Mouse (Mus musculus) hindlimb bud, embryonic 11.5 days (tissue): ENCODE data around the gene Chmp2b.

Source experiments
- DNase-seq: peaks from one replicate; pipeline ENCODE4 v3.0.0-alpha.2; 2012; ENCODE audit warnings: low read depth, low spot score; ENCODE audit errors: extremely low spot score

Gene Chmp2b

DNA sequence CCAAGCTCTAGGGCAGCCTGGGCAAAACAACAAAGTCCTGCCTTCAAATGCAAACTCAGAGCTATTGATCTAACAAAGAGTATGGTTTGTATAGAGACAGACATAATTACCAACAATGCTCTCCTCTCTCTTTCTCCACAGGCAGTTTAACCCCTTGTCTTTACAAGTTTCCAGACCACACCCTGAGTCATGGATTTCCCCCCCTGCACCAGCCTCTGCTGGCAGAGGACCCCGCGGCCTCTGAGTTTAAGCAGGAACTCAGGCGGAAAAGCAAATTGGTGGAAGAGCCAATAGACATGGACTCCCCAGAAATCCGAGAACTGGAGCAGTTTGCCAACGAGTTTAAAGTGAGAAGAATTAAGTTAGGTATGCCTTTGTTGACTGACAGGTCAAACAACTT, 32.9 kb downstream of the Chmp2b start:
- no peak for DNase-seq

DNA sequence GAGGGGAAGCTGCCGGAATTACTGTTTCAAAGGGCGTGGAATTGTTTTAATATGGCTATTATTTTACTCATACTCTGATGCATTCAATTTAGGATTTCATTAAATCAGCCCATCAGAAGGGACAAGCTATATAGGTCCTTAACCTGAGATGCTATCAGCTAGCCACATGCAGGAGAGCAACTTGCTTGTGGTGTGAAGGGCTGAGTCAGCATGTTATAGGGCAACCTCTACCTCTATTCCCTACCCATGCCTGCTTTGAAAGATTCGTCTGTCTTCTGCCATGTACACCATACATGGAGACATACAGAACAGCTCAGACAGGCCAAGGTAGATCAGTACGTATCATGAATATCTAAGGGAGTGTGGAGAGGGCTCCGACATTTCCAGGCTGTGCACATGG, 35.8 kb downstream of the Chmp2b start:
- no peak for DNase-seq

DNA sequence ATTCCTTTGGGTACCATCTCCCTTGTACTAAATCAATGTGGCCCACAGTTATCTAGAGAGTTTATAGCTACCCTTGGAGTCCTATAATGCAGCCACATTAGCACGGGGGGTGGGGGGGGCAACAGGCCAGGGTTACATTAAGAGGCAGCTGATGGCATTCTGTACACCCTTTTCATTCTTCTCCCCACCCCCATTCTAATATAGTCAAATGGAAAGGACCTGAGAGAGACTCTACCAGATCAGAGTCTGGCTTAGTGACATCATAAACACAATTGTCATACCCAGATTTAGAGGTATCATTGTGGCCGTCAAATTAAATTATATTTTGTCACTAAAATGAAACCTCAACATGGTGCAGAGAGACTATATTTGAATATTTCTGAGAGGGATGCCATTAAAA, 36.5 kb downstream of the Chmp2b start:
- no peak for DNase-seq

DNA sequence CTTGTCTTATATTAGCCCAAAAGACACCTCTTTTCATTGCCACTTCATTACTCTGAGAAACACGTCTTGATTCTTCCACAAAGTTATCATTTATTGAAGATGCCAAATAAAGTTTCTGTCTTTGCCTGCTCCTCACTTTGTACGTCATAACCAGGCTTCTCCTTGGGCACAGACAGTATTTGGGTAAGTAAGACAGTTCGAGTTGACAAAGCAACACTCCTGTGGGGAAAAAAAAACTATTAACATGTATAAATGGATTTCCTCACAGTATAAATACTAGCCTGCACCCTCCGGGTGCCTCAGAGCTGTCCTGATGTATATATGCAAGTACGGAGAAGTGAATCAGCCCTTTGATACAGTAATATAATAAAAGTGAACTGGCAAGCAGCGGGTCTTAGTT, 42.3 kb downstream of the Chmp2b start, which contains the start of gene Pou1f1:
Gene Pou1f1 (plus strand): TSS at position 301 of the 400 bp plus-strand sequence.
- no peak for DNase-seq

DNA sequence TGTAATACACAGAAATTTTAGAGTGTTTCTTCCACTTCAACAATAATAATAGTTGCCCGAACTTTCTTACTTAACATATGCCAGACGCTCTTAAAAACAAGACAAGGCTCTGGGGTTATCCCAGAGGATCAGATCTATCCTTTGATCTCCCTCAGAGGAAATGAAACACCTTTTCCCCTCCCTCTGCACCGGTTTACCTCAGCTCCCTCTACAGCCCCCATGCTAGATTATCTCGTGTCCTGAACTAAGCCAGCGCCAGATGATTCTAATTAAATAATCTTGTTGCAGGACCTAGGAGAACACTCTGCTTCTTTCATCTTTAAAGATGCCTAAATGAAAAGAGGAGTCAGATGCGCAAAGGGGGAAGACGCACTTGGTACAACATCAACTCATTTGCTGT, 48.3 kb downstream of the Chmp2b start:
- DNase-seq = no peak

DNA sequence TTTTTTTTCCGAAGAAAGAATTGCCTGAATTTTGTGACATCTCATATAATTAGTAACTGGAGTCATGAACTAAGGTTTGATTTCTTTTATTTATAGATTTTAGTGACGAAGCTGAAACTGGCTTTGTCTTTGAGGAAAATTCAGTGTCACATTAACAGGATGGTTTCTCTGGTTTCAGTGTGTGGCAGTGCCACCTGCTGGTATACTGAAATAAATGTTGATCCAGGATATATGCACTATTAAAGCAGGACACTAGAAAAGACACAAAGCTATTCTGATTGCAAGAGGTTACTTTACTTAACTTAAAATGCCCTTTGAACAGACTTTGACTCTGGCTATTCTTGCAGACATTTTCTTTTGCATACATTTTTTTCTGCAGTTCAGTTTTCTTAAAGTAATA, 65.5 kb downstream of the Chmp2b start:
- DNase-seq = no peak

DNA sequence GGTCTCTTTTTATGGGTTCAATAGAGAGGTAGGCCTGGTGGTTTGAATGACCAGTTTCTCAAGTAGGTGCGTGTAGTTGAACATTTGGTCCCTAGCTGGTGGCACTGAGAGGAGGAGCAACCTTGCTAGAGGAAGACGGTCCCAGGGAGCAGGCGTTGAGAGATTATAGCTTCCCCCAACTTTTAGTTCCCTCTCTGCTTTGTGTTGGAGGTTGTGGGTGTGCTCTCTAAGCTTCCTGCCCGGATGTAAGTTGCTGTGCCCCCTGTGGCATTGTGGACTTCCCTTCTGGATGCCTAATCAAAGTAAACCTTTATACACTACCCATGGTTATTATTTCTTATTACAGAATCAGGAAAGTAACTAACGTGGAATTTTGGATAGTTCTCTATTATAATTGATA, 66.5 kb downstream of the Chmp2b start:
- DNase-seq = no peak
